Mouse (Mus musculus) kidney, embryonic 14.5 days (tissue): ENCODE data around the gene Prss29. TPM values are rescaled to one million over a fixed set of nuclear protein-coding genes. Genes with fewer than 3 reads are reported as not detected.

Experiments used
- ATAC-seq: fragments of 200-750 bp; cut with Nextera tagmentation; 2 replicates; pipeline ENCODE4 v1.8.0; 2017; ENCODE audit warnings: moderate number of reproducible peaks, mild to moderate bottlenecking, moderate TSS enrichment, moderate library complexity; ENCODE audit not compliant: low FRiP score, low TSS enrichment
- H3K27ac ChIP-seq: fragments of 300-500 bp; sonication (generic); 2 replicates; pipeline ENCODE4 v1.5.1; 2014; ENCODE audit warnings: low read depth, mild to moderate bottlenecking, low read length, moderate library complexity, mixed read lengths
- H3K27me3 ChIP-seq: fragments of 300-500 bp; sonication (generic); 2 replicates; pipeline ENCODE4 v1.6.1; 2014; ENCODE audit warnings: mild to moderate bottlenecking, low read length; ENCODE audit not compliant: control insufficient read depth, insufficient read depth
- H3K36me3 ChIP-seq: fragments of 300-500 bp; sonication (generic); 2 replicates; pipeline ENCODE4 v1.6.1; 2014; ENCODE audit warnings: low read length, mixed read lengths; ENCODE audit not compliant: control insufficient read depth, insufficient read depth
- H3K4me1 ChIP-seq: fragments of 300-500 bp; sonication (generic); 2 replicates; pipeline ENCODE4 v1.6.1; 2014; ENCODE audit warnings: low read length, mixed read lengths; ENCODE audit not compliant: control insufficient read depth, insufficient read depth
- H3K4me2 ChIP-seq: fragments of 300-500 bp; sonication (generic); replicated peaks from 2 replicates; pipeline ENCODE4 v1.6.1; 2014; ENCODE audit warnings: low read depth, mild to moderate bottlenecking, low read length
- H3K4me3 ChIP-seq: fragments of 300-500 bp; sonication (generic); 2 replicates; pipeline ENCODE4 v1.5.1; 2014; ENCODE audit warnings: mild to moderate bottlenecking, low read length
- H3K9ac ChIP-seq: fragments of 300-500 bp; sonication (generic); 2 replicates; pipeline ENCODE4 v1.6.1; 2014; ENCODE audit warnings: low read depth, mild to moderate bottlenecking, low read length, moderate library complexity
- H3K9me3 ChIP-seq: fragments of 300-500 bp; sonication (generic); 2 replicates; pipeline ENCODE4 v1.6.1; 2016; ENCODE audit warnings: low read length; ENCODE audit not compliant: control insufficient read depth
- WGBS: fragments of 180-500 bp; shearing (Covaris S2); extraction: QIAGEN DNeasy Blood & Tissue Kit; methylation state at CpG from one replicate; pipeline ENCODE4 v1.1.7; 2014; 5-methylcytosine and 5-hydroxymethylcytosine counted together
- polyA plus RNA-seq: library from polyadenylated mRNA; unstranded; fragments of >200 nt; fragmentation: Nextera tagmentation; extraction: Ambion mirVana; gene quantifications from 2 replicates; pipeline ENCODE4 v1.2.1, GENCODE M21; 2014

The Prss29 gene
- polyA plus RNA-seq, 1 experiment from 2014 or later: not detected

DNA sequence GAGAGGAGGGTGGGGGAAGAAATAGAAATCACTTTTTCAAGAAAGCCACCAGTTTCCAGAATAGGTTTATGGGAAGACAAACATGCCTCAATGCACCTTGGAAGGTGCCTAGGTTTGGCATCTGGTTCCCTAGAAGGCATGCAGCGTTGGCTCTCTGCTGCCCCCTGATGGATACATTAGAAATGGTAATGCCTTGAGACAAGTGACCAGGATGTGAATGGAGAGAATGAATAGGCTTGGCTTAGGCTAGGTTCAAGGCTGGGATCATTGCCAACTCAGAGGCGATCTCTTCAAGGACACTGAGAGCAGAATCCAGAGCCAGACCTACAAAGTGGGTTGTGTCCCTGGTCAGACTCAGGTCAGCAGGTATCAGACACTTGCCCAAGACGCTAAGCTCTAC lies 33.4 kb upstream of the Prss29 start:
- H3K4me2 ChIP-seq: no peak overlapping the region
- ATAC-seq: no peak
- no peaks in the 10 kb centered on the region for H3K27me3 ChIP-seq
- no peak overlapping the region for H3K9ac ChIP-seq
- H3K4me3 ChIP-seq: no peak overlapping the region
- no peaks in the 10 kb centered on the region for H3K36me3 ChIP-seq
- no peaks in the 10 kb centered on the region for H3K4me1 ChIP-seq
- 24% methylated on average over 3 of the region's 3 CpGs for WGBS
- no peaks in the 10 kb centered on the region for H3K9me3 ChIP-seq
- no peak overlapping the region for H3K27ac ChIP-seq

DNA sequence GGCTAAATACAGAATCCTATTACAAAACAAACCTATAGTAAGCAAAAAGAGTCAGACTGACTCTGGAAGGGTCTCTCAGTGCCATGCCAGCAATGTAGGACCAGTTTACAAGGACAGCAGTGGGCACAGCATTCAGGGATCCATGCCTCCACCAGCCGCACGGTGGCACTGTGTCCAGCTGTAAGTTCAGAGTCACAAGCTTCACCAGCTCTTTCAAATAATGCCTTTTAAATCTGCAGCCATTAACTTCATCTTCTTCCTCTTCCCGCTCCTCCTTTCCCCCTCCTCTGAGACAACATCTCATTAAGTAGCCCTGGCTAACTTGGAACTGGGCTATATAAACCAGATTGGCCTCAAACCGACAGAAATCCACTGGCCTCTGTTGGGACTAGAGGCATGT lies 29.6 kb upstream of the Prss29 start:
- H3K27me3 ChIP-seq: no peaks in the 10 kb centered on the region
- H3K4me1 ChIP-seq: no peaks in the 10 kb centered on the region
- H3K4me3 ChIP-seq: no peak overlapping the region
- no peak overlapping the region for H3K9ac ChIP-seq
- no peaks in the 10 kb centered on the region for H3K36me3 ChIP-seq
- no peaks in the 10 kb centered on the region for H3K9me3 ChIP-seq
- no peak overlapping the region for H3K27ac ChIP-seq
- no peak for ATAC-seq
- WGBS: 18% methylated on average over 4 of the region's 4 CpGs
- H3K4me2 ChIP-seq: no peak overlapping the region

DNA sequence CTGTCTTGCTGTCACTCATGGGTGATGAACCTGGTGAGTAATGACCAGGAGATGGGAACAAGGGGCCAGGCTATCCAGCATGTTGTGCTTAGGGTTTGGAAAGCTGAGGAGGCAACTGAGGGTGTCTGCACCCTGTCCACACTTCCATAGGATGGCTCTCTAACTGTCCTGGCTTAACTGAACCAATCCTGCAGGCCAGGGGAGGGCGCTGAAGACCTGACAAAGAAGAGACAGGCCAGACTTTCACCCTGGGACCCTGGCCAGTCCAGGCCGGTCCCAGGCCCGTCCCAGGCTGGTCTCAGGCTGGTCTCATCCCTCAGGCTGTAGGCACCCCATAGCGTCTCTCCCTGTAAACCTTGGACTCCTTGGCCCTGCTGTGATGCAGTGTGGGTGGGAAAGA lies 28.0 kb upstream of the Prss29 start:
- Histone ChIP-seq H3K9me3 (no peaks in the 10 kb centered on the region), H3K27me3 (no peaks in the 10 kb centered on the region), H3K9ac (no peak overlapping the region), H3K36me3 (no peaks in the 10 kb centered on the region), H3K4me3 (no peak overlapping the region), H3K27ac (no peak overlapping the region), H3K4me1 (no peaks in the 10 kb centered on the region), H3K4me2 (no peak overlapping the region)
- 37% methylated on average over 4 of the region's 4 CpGs for WGBS
- no peak for ATAC-seq

DNA sequence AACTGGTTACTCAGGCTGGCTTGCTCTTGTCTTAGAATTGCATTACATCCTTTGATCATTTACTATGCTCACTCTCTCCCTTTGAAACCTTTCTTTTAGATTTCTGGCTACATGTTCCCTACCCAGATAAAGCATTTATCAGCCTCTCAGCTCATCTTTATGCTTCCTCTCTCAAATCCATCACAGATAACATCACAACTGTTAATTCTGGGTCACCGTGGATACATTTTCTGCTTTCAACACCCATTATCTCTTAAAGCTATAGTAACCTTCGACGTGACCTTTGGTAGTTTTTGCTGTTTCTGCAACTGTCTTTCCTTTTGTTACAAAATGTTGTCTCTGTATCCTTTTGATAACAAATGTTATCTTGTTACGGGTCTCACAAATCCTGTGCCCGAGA lies 25.0 kb upstream of the Prss29 start:
- Histone ChIP-seq H3K4me2 (no peak overlapping the region), H3K9ac (no peak overlapping the region), H3K36me3 (no peaks in the 10 kb centered on the region), H3K27me3 (no peaks in the 10 kb centered on the region), H3K4me3 (no peak overlapping the region), H3K27ac (no peak overlapping the region), H3K4me1 (no peaks in the 10 kb centered on the region), H3K9me3 (no peaks in the 10 kb centered on the region)
- no peak for ATAC-seq
- WGBS: 81% methylated on average over 5 of the region's 5 CpGs

GRCm38 (mm10) chr17:25294111-25294510 lies 24.3 kb upstream of the Prss29 start:
- Histone ChIP-seq H3K9me3 (no peaks in the 10 kb centered on the region), H3K27ac (no peak overlapping the region), H3K27me3 (no peaks in the 10 kb centered on the region), H3K9ac (no peak overlapping the region), H3K36me3 (no peaks in the 10 kb centered on the region), H3K4me1 (no peaks in the 10 kb centered on the region), H3K4me2 (no peak overlapping the region), H3K4me3 (no peak overlapping the region)
- no peak for ATAC-seq
- 57% methylated on average over 1 of the region's 1 CpGs for WGBS

GRCm38 (mm10) chr17:25298094-25298493 lies 20.4 kb upstream of the Prss29 start, which contains the start of gene Prss34:
Gene Prss34, plus strand, starts transcription at chr17:25298394.
- Histone ChIP-seq H3K9ac (no peak within 1 kb of the TSS), H3K4me3 (no peak within 1 kb of the TSS), H3K36me3 (no peaks in the 10 kb centered on the region), H3K4me2 (no peak within 1 kb of the TSS), H3K9me3 (no peaks in the 10 kb centered on the region), H3K4me1 (no peaks in the 10 kb centered on the region), H3K27me3 (no peaks in the 10 kb centered on the region), H3K27ac (no peak within 1 kb of the TSS)
- no peak for ATAC-seq
- WGBS: 81% methylated on average over 5 of the region's 5 CpGs

DNA sequence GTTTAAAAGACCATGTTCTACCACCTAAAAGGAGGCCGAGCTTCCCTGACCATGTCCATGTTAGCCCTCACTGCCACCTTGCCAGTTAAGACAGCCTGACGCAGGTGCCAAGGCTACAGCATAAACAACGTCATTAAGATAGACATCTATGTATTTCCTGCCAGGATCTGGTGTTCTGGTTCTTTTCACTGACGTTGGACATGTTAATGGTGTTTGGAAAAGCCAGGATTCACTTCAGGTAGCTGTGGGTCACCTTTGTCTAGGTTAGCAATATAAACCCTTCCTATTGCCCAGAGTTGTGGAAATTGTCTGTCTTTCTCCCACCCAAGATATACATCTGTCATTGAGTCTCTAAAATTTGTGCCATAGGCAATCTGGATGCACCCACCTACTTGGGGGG lies 10.1 kb upstream of the Prss29 start, which contains the start of gene Prss28:
TSS of gene Prss28 (plus strand) at position 301 of the 400 bp plus-strand sequence.
- H3K9ac ChIP-seq: no peak within 1 kb of the TSS
- no peak within 1 kb of the TSS for H3K27ac ChIP-seq
- H3K4me3 ChIP-seq: no peak within 1 kb of the TSS
- H3K27me3 ChIP-seq: no peaks in the 10 kb centered on the region
- no peaks in the 10 kb centered on the region for H3K4me1 ChIP-seq
- no peak within 1 kb of the TSS for H3K4me2 ChIP-seq
- ATAC-seq: no peak
- WGBS: 71% methylated on average over 4 of the region's 4 CpGs
- H3K9me3 ChIP-seq: no peaks in the 10 kb centered on the region
- no peaks in the 10 kb centered on the region for H3K36me3 ChIP-seq

GRCm38 (mm10) chr17:25320819-25321218 lies 2.4 kb downstream of the Prss29 start:
- Histone ChIP-seq H3K4me3 (no peak overlapping the region), H3K27ac (no peak overlapping the region), H3K9ac (no peak overlapping the region), H3K4me2 (no peak overlapping the region), H3K4me1 (no peaks in the 10 kb centered on the region), H3K27me3 (no peaks in the 10 kb centered on the region), H3K9me3 (no peaks in the 10 kb centered on the region), H3K36me3 (no peaks in the 10 kb centered on the region)
- WGBS: 86% methylated on average over 8 of the region's 8 CpGs
- no peak for ATAC-seq

DNA sequence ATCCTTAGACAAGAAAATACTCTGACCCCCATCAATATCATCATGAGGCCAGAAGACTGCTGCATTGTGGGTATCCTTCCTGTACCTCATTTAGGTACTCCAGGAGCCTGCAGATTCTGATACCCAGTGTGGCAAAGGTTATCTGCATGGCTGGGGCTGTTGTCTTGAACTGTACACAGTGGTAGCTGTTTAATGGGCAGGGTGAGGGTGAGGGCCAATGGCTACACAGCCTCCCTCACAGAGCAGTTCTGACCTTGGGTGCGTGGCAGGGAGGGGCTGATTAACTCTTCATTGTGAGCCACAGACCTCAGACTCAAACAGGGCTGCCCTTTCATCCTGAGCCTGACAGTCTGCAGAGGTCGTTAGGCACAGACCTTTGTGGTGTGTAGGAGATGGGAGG lies 4.5 kb downstream of the Prss29 start:
- no peak for ATAC-seq
- Histone ChIP-seq H3K36me3 (no peaks in the 10 kb centered on the region), H3K27me3 (no peaks in the 10 kb centered on the region), H3K27ac (no peak overlapping the region), H3K4me1 (no peaks in the 10 kb centered on the region), H3K4me2 (no peak overlapping the region), H3K9me3 (no peaks in the 10 kb centered on the region), H3K4me3 (no peak overlapping the region), H3K9ac (no peak overlapping the region)
- WGBS: 13% methylated on average over 2 of the region's 2 CpGs

DNA sequence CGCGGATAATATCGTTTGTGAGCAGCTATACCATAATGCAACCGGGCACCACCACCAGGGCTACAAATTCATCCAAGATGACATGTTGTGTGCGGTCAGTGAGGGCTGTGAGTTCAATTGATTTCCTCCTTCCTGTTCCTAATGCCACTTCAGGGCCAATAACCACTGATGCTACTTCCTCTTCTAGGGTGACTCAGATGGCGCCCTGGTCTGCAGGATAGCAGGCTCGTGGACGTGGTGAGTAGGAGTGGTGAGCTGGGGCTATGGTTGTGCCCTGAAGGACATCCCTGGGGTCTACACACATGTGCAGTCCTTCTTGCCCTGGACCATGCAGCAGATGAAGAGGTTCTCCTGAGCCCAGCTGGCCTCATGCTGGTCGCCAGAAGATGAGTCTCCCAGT lies 13.9 kb downstream of the Prss29 start:
- peaks cover 3% of the 10 kb centered on the region; the same call in 1 of the 2 replicates for H3K27me3 ChIP-seq
- H3K4me3 ChIP-seq: no peak overlapping the region
- no peaks in the 10 kb centered on the region for H3K4me1 ChIP-seq
- H3K9ac ChIP-seq: no peak overlapping the region
- WGBS: 67% methylated on average over 9 of the region's 9 CpGs
- H3K27ac ChIP-seq: no peak overlapping the region
- no peak overlapping the region for H3K4me2 ChIP-seq
- H3K36me3 ChIP-seq: no peaks in the 10 kb centered on the region
- no peak for ATAC-seq
- H3K9me3 ChIP-seq: no peaks in the 10 kb centered on the region
